Mouse (Mus musculus) liver, adult 2 months (tissue): Measurements from ENCODE around the gene Ttl.

ENCODE experiments used
- CTCF ChIP-seq: fragments of 200-500 bp; IDR thresholded peaks from 2 replicates; pipeline ENCODE4 v1.5.1; 2011; ENCODE audit warnings: low read depth, low read length, control low read depth
- POLR2A ChIP-seq: fragments of 200-500 bp; IDR thresholded peaks from 2 replicates; pipeline ENCODE4 v1.6.1; 2011; ENCODE audit warnings: low read length, control low read depth; ENCODE audit not compliant: insufficient read depth; ENCODE audit errors: extremely low read depth

DNA sequence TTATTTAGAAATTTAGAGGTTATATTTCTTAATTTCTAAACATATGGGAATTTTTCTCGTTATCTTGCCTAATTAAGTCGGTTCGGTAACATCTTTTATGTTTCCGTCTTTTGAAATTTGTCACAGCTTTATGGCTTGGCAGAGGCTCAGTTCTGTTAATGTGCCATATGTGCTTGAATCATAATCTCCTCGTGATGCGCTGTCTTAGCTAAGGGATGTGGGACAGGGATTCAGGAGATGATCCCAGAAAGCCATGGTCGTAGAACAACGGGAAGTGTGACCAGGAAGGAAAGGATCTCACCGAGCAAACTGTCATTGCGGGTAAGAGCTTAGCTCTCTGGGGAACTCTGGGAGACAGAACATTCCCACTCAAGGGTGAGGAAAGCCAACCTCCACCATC lies 74.2 kb downstream of the Ttl start:
- TF ChIP-seq POLR2A (no peak), CTCF (no peak)
